Mouse (Mus musculus) right cerebral cortex, adult 2 months (tissue): ENCODE measurements around the gene Pdk4.
A peak's percentile ranks its signal among the peaks of the same experiment; 100 is the strongest.

ENCODE experiments used
- DNase-seq, 2 experiments: peaks; one replicate each; pipeline ENCODE4 v3.0.0; 2021 to 2022; ENCODE audit warnings: low spot score in 2 of 2

The Pdk4 gene

DNA sequence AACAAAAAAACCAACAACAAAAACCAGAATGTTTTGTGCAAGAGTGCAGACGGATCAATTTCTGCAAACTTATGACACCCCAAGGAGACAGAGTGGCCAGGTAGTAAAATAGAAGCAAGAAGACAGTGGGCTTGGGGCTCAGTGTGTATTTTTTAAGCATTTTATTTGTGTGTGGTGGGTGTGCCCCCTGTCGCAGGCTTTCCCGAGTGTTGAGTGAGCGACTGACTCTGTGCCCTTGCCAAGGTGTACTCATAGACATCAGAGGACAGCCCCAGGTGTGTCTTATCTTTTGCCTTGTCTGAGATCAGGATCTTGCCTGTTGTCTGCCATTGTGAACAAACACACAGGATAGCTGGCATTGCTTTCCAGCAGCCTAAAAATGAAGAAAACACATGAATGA lies 49.1 kb downstream of the Pdk4 start:
- DNase-seq: no peak

DNA sequence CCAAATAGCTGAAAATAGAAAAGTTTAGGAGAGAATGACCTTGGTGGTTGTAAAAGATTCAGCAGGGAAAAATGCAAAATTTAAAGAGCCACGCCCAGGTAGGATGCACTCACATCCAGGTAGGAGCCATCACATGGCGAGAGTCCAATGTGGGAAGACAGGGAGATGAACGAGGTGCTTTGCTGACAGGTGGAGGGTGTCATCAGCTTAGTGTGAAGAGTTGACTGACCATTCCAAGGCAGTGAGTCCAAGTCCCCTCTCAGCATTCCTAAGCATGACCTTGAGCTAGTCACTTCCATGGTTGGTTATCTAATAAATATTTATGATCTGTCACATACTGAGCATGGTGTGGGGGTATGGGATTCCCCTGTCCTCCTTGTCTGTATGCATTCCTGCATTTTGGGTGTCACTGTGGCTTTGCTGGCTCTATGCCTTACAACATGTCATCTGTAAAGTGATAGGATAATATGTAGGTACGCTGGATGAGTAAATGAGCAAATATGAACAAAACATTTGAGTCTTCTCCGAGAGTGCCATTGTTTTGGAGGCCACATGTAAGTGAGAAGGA lies 51.7 kb downstream of the Pdk4 start:
- DNase-seq: no peak

DNA sequence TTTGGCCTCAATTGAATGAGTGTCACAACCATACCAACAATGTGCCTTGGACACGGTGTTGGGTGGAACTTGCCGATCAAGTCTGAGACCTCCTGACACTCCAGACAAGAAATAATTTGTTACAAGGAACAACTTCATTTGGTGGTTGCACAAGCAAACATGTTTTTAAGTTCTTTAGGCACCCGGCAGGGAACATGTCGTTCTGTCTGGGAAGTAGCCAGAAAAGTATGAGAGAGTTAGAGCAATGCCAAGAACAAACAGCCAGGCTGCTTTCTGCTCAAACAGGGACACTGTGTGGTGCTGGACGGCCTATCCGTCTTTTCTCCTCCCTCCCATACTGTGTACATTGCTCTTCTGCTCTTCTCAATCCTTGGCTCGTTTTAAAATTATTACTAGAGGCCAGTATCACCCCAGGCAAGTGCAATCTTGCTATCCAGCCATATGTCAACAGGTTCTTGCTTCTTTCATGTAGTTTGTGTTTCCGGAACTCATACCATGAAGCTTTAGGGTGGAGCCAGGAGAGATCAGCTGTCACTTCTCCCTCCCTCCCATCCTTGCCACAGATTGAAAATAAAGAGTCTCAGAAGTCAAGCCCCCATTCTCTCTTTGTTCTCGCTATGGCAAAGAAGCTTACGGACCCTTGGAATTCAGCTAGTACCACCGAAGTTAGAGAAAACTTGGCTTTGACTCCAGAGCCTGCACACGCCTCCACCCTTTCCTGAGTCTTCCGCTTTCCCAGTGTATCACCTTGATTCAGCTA lies 52.8 kb downstream of the Pdk4 start:
- peak; percentile 20 to 47 for DNase-seq

DNA sequence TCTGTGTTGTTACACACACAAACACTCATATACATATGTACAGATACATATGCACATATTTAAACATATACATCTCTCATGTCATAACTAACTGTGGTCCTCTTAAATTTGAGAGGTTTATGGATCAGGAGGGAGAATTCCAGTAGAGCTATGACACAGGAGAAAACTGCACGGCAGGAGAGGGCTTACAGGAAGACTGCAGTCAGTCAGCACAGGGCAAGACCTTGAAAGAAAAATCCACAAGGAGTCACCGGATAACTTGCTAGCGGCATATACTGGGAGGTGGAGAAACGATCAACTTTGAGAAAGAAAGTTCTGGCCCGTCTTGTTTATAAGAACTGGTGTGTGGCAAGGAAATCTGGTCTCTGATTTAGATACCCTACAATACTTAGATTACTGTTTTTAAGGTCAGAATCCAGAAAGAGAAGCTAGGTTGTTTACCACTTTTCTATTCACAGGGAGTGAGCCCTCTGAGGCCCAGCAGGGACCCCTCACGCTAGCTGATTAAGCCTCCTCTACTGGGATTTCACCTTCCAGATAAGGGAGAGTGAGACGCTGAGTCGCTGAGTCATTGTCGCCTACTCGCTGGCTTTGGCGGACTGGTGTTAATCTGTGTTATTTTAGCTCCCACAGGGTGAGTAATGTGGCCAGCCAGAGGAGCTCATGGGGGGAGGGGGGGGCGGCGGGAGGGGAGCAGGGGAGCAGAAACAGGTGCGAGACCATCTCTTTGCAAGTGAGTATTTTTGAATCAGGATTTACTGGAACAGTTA lies 53.6 kb downstream of the Pdk4 start:
- DNase-seq: peak; percentile 66 to 67

DNA sequence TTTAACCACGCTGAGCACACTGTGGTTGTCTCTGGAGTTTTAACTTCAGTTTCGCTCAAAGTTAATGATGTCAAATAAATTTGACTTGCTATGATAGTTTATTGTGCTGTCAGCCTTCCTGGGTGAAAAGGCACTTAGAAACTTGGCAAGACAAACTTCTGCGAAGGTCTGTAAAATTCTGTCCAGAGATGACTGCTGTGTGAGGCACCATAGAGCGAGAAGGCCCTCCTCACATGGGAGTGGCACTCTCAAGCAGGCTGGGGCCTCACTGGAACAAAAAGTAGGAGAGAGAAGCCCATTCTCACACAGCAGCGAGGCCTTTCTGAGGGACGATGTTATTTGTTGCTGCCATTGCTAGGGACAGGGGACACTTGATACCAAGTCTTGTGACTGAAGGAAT lies 54.9 kb downstream of the Pdk4 start:
- DNase-seq: no peak

DNA sequence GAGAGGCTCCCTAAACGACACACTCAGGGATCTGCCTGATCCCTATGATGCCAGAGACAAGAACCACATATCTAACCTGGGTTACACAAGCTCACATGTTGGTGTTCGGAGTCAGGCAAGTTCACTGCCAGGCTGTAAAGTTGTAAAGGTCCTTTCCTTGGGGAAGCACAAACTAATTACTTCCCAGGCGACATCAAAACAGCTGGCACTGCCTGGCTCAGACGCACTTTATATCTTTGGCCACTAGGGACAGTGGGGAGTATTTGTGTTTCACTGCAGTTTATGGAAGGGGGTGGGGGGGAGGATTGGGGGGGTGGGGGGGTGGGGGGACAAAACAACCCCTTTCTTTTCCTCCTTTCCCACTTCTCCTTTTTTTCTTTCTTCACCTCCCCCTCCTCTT lies 58.4 kb downstream of the Pdk4 start:
- DNase-seq: no peak

DNA sequence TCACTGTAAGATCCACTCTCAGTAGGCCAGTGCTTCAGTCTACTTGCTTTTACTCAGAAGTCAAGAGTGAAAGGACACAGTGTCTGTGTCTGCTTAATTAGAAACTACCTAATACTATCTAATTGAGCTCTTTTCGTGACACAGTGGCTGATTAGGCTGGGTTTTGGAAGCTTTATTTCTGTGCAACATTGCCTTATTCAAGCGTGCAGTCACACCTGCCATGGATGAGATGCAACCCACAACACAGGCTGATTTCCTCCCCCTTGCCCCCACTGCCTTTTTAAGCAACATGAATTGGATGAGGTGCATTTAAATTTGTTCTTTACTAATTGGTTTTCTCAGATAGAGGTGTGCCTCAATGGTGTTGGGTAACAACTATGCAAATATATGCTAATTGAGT lies 62.2 kb downstream of the Pdk4 start:
- no peak for DNase-seq
